Mouse (Mus musculus): ENCODE measurements around the gene Nebl.

GRCm38 (mm10) chr2:17375916-17376315 lies 355.3 kb downstream of the Nebl start:
- TF ChIP-seq POLR2A (IDR thresholded peaks at IDR 0.05; ENCODE audit: low read depth, low read length): no peak
- TF ChIP-seq CTCF (IDR thresholded peaks at IDR 0.05; ENCODE audit: extremely low read depth, insufficient read depth, insufficient read length, insufficient replicate concordance): no peak

All from spleen, adult 2 months (tissue).